ENCODE assay signal across 8 mouse cellular contexts in genomic region chr6:133104922-133105859, GRCm38 (mm10). TPM values are rescaled to one million over a fixed set of nuclear protein-coding genes. Genes with fewer than 3 reads are reported as not detected.
DNase-seq lines count a peak whose midpoint lies in the region; ATAC-seq and TF ChIP-seq lines count a peak whose summit lies in the region.

No protein-coding gene starts in this region.

- H3K9ac ChIP-seq in heart, embryonic 11.5 days (ENCODE audit: low read depth, low read length): peak overlapping the region; percentile 98
- peak overlapping the region; percentile 95 for H3K9ac ChIP-seq in kidney, embryonic 16.5 days (replicated peaks; ENCODE audit: low read length)
- H3K9ac ChIP-seq in liver, adult 2 months (ENCODE audit: low read depth, low read length): peak overlapping the region; percentile 98

- no peaks in the 10 kb centered on the region for H3K9me3 ChIP-seq in erythroblast, embryonic 14.5 days (ENCODE audit: control insufficient read depth, low read length)
- no peaks in the 10 kb centered on the region for H3K9me3 ChIP-seq in heart, embryonic 11.5 days (replicated peaks; ENCODE audit: control insufficient read depth, low read length)
- no peaks in the 10 kb centered on the region for H3K9me3 ChIP-seq in kidney, embryonic 16.5 days (ENCODE audit: low read length)

- no peaks in the 10 kb centered on the region for H3K36me3 ChIP-seq in C2C12 (ENCODE audit: control insufficient read depth, insufficient read depth)
- H3K36me3 ChIP-seq in erythroblast, embryonic 14.5 days (ENCODE audit: control insufficient read depth): peaks cover 2% of the 10 kb centered on the region; the same call in 1 of the 2 replicates
- no peaks in the 10 kb centered on the region for H3K36me3 ChIP-seq in heart, embryonic 11.5 days (ENCODE audit: control insufficient read depth, insufficient read depth, low read length)
- H3K36me3 ChIP-seq in kidney, embryonic 16.5 days (ENCODE audit: insufficient read depth, low read length): peaks cover 11% of the 10 kb centered on the region; the same call in 1 of the 2 replicates
- H3K36me3 ChIP-seq in liver, adult 2 months (ENCODE audit: control insufficient read depth, insufficient read depth, low read length): peaks cover 1% of the 10 kb centered on the region; the same call in 1 of the 2 replicates
- peaks cover 8% of the 10 kb centered on the region for H3K36me3 ChIP-seq in myocyte (ENCODE audit: control insufficient read depth, insufficient read depth)
- no peaks in the 10 kb centered on the region for H3K36me3 ChIP-seq in splenic B cell, adult 2 months (ENCODE audit: control insufficient read depth, insufficient read depth, low read length, poor library complexity, severe bottlenecking)

- peak overlapping the region; percentile 97 for H3K27ac ChIP-seq in heart, embryonic 11.5 days (ENCODE audit: low read depth, low read length)
- H3K27ac ChIP-seq in kidney, embryonic 16.5 days (ENCODE audit: low read length): peak overlapping the region; percentile 94
- H3K27ac ChIP-seq in liver, adult 2 months (replicated peaks; ENCODE audit: insufficient read depth, low read depth, low read length): peak overlapping the region; percentile 90

- peak overlapping the region; percentile 90 for H3ac ChIP-seq in C2C12 (ENCODE audit: control insufficient read depth, insufficient read length, low read depth)
- H3ac ChIP-seq in myocyte (ENCODE audit: control insufficient read depth, insufficient read length): peak overlapping the region; percentile 87

- peak; percentile 92 for ATAC-seq in heart, embryonic 11.5 days (replicated peaks; ENCODE audit: insufficient number of reproducible peaks, low FRiP score, low TSS enrichment)
- ATAC-seq in kidney, embryonic 16.5 days (ENCODE audit: low FRiP score, low TSS enrichment): peak; percentile 99

- peaks cover 33% of the 10 kb centered on the region for H3K79me2 ChIP-seq in C2C12 (ENCODE audit: control insufficient read depth, insufficient read depth)
- peaks cover 3% of the 10 kb centered on the region; the same call in 1 of the 2 replicates for H3K79me2 ChIP-seq in liver, adult 2 months (ENCODE audit: control insufficient read depth, insufficient read depth, low read length)
- H3K79me2 ChIP-seq in myocyte (ENCODE audit: control insufficient read depth, insufficient read depth): peaks cover 37% of the 10 kb centered on the region

- peak overlapping the region; percentile 68 for H3K4me3 ChIP-seq in C2C12 (ENCODE audit: insufficient read depth, poor library complexity, severe bottlenecking)
- H3K4me3 ChIP-seq in erythroblast, embryonic 14.5 days (replicated peaks): peak overlapping the region; percentile 95
- peak overlapping the region; percentile 91 for H3K4me3 ChIP-seq in heart, embryonic 11.5 days (ENCODE audit: low read depth, low read length)
- H3K4me3 ChIP-seq in kidney, embryonic 16.5 days (ENCODE audit: low read length): peak overlapping the region; percentile 64
- H3K4me3 ChIP-seq in liver, adult 2 months (ENCODE audit: insufficient read depth, low read depth, low read length): peak overlapping the region; percentile 72
- H3K4me3 ChIP-seq in myocyte: peak overlapping the region; percentile 66

- peaks cover 12% of the 10 kb centered on the region for H3K4me1 ChIP-seq in erythroblast, embryonic 14.5 days (ENCODE audit: control insufficient read depth)
- H3K4me1 ChIP-seq in heart, embryonic 11.5 days (ENCODE audit: control insufficient read depth, insufficient read depth, low read length): no peaks in the 10 kb centered on the region
- H3K4me1 ChIP-seq in kidney, embryonic 16.5 days (ENCODE audit: insufficient read depth, low read length): 0 out of 2 replicates have a peak, but pooled peaks cover 5% of the 10 kb centered on the region
- peaks cover 7% of the 10 kb centered on the region; the same call in 1 of the 2 replicates for H3K4me1 ChIP-seq in liver, adult 2 months (ENCODE audit: control insufficient read depth, insufficient read depth, low read length)

- no peak for TF ChIP-seq CTCF in C2C12 (IDR thresholded peaks at IDR 0.05; ENCODE audit: control insufficient read depth, insufficient read depth, insufficient read length)
- no peak for TF ChIP-seq CTCF in brain, embryonic 14.5 days (IDR thresholded peaks at IDR 0.05; ENCODE audit: borderline replicate concordance, extremely low read depth, insufficient read depth, insufficient read length)
- 0 out of 2 replicates have a peak, but pooled peaks have one; percentile 0 for TF ChIP-seq CTCF in liver, adult 2 months (IDR thresholded peaks at IDR 0.05; ENCODE audit: low read depth, low read length)

- H3K4me2 ChIP-seq in heart, embryonic 11.5 days: peak overlapping the region; percentile 72
- H3K4me2 ChIP-seq in kidney, embryonic 16.5 days (replicated peaks; ENCODE audit: low read depth, low read length): peak overlapping the region; percentile 69
- peak overlapping the region; percentile 75 for H3K4me2 ChIP-seq in myocyte (ENCODE audit: low read depth)

- DNase-seq in brain, embryonic 14.5 days (ENCODE audit: low read depth): peak; percentile 97
- DNase-seq in liver, adult 2 months (ENCODE audit: extremely low read depth, low read depth, low spot score): peak; percentile 99
- DNase-seq in splenic B cell, adult 2 months (ENCODE audit: low read depth, low spot score): peak; percentile 71

- 1% methylated on average over 61 of the region's 62 CpGs for whole genome bisulfite sequencing in heart, embryonic 11.5 days (ENCODE audit: insufficient replicate concordance)
- WGBS in kidney, embryonic 16.5 days: under 1% methylated on average over 61 of the region's 62 CpGs
- under 1% methylated on average over 62 of the region's 62 CpGs for WGBS in liver, adult 2 months

- H3K79me3 ChIP-seq in C2C12 (ENCODE audit: low read depth): peaks cover 23% of the 10 kb centered on the region

- no peaks in the 10 kb centered on the region for H3K27me3 ChIP-seq in C2C12 (ENCODE audit: control insufficient read depth, insufficient read depth, insufficient read length)
- H3K27me3 ChIP-seq in erythroblast, embryonic 14.5 days (ENCODE audit: control insufficient read depth): no peaks in the 10 kb centered on the region
- H3K27me3 ChIP-seq in heart, embryonic 11.5 days (ENCODE audit: control insufficient read depth, insufficient read depth, low read length): no peaks in the 10 kb centered on the region
- no peaks in the 10 kb centered on the region for H3K27me3 ChIP-seq in kidney, embryonic 16.5 days (ENCODE audit: insufficient read depth, low read length)
- no peaks in the 10 kb centered on the region for H3K27me3 ChIP-seq in liver, adult 2 months (ENCODE audit: control insufficient read depth, insufficient read depth, low read length)
- no peaks in the 10 kb centered on the region for H3K27me3 ChIP-seq in myocyte (ENCODE audit: control insufficient read depth, insufficient read depth, insufficient read length)
- no peaks in the 10 kb centered on the region for H3K27me3 ChIP-seq in splenic B cell, adult 2 months (ENCODE audit: control insufficient read depth, insufficient read depth, low read length, poor library complexity, severe bottlenecking)

- TF ChIP-seq POLR2A in brain, embryonic 14.5 days (IDR thresholded peaks at IDR 0.05; ENCODE audit: borderline replicate concordance, extremely low read depth, insufficient read depth, insufficient read length, poor library complexity, severe bottlenecking): peak; percentile 97
- peak; percentile 88 for TF ChIP-seq POLR2A in liver, adult 2 months (IDR thresholded peaks at IDR 0.05; ENCODE audit: extremely low read depth, insufficient read depth, low read length)
- peak; percentile 59 for TF ChIP-seq POLR2A in myocyte (IDR thresholded peaks at IDR 0.05; ENCODE audit: insufficient read length, low read depth)

TF ChIP-seq in C2C12, 6 proteins besides CTCF, POLR2A, EP300 and RAD21:
- TF ChIP-seq USF1 (IDR thresholded peaks at IDR 0.05; ENCODE audit: low read depth) (no peak), CEBPB (IDR thresholded peaks at IDR 0.05; ENCODE audit: low read depth) (peak; percentile 35), MAX (IDR thresholded peaks at IDR 0.05) (peak; percentile 30)

TF ChIP-seq in myocyte, 11 proteins besides CTCF, POLR2A, EP300 and RAD21:
- TF ChIP-seq MYOG (IDR thresholded peaks at IDR 0.05; ENCODE audit: control insufficient read depth in 1 of 3, insufficient read depth in 1 of 3, insufficient read length in 2 of 3, low read depth in 2 of 3): peak in 1 of 3 experiments; percentile 7
- TF ChIP-seq E2F4 (IDR thresholded peaks at IDR 0.05; ENCODE audit: insufficient read depth): no peak
- TF ChIP-seq USF1 (IDR thresholded peaks at IDR 0.05; ENCODE audit: low read depth): no peak
- no peak for TF ChIP-seq MYOD1 (IDR thresholded peaks at IDR 0.05; ENCODE audit: control insufficient read depth in 1 of 3, insufficient read length in 2 of 3, low read depth in 2 of 3)
- peak; percentile 31 for TF ChIP-seq SRF (IDR thresholded peaks at IDR 0.05; ENCODE audit: control insufficient read depth, insufficient read length, low read depth)
- no peak for TF ChIP-seq REST (IDR thresholded peaks at IDR 0.05; ENCODE audit: insufficient read depth, insufficient read length)
- no peak for TF ChIP-seq TCF3 (IDR thresholded peaks at IDR 0.05; ENCODE audit: insufficient read length, low read depth)
- TF ChIP-seq POLR2AphosphoS2 (IDR thresholded peaks at IDR 0.05; ENCODE audit: insufficient read length, low read depth): peak; percentile 85
- TF ChIP-seq CEBPB (IDR thresholded peaks at IDR 0.05; ENCODE audit: insufficient read depth, poor library complexity, severe bottlenecking): peak; percentile 72
- no peak for TF ChIP-seq TCF12 (IDR thresholded peaks at IDR 0.05; ENCODE audit: insufficient read depth, poor library complexity, severe bottlenecking)
- TF ChIP-seq MAX (IDR thresholded peaks at IDR 0.05; ENCODE audit: low read depth): no peak

RNA-seq across cellular contexts. Expression of gene Smim10l1, which starts 0.5 kb away (rescaled TPM):
- polyA plus RNA-seq in C2C12 (2012; fragmentation: generic; extraction: Trizol) (13.9 TPM), myocyte (2012; fragmentation: generic; extraction: Trizol) (33.1 TPM)
- polyA plus RNA-seq in brain, embryonic 14.5 days (2012; rRNA removed): 44.6 and 49.6 TPM in 2 replicates
- polyA plus RNA-seq in erythroblast, embryonic 14.5 days (2012): 0.34 and 0.82 TPM in 2 replicates
- 56.5 and 61.2 TPM in 2 replicates for polyA plus RNA-seq in heart, embryonic 11.5 days (2014; fragmentation: Nextera tagmentation; extraction: Ambion mirVana)
- polyA plus RNA-seq in kidney, embryonic 16.5 days (2015; fragmentation: Nextera tagmentation; extraction: Ambion mirVana): 67.6 and 80.7 TPM in 2 replicates
- 84.3 and 106 TPM in 2 replicates for total RNA-seq in liver, adult 2 months (2014; rRNA removed)
- polyA plus RNA-seq in liver, adult 2 months (2012; rRNA removed): 105 and 130 TPM in 2 replicates

RNA-seq across cellular contexts. Expression of gene Tas2r140, which starts 49.6 kb away (rescaled TPM):
- polyA plus RNA-seq in C2C12 (2012; fragmentation: generic; extraction: Trizol) (not detected), myocyte (2012; fragmentation: generic; extraction: Trizol) (not detected)
- polyA plus RNA-seq in brain, embryonic 14.5 days (2012; rRNA removed): not detected in 2 replicates
- polyA plus RNA-seq in erythroblast, embryonic 14.5 days (2012): not detected in 2 replicates
- polyA plus RNA-seq in heart, embryonic 11.5 days (2014; fragmentation: Nextera tagmentation; extraction: Ambion mirVana): not detected in 2 replicates
- not detected in 2 replicates for polyA plus RNA-seq in kidney, embryonic 16.5 days (2015; fragmentation: Nextera tagmentation; extraction: Ambion mirVana)
- total RNA-seq in liver, adult 2 months (2014; rRNA removed): not detected in 2 replicates
- polyA plus RNA-seq in liver, adult 2 months (2012; rRNA removed): not detected in 2 replicates

Comparison
In these comparisons a context has a peak if more than half of its experiments do, and no peak if none do; other contexts are left out.
1. Peak in every context shown above with its lines: DNase-seq, ATAC-seq, H3K4me3 ChIP-seq and H3K27ac ChIP-seq.